Mouse (Mus musculus) forebrain, embryonic 16.5 days (tissue): ENCODE results near the gene Dok5. TPM values are rescaled to one million over a fixed set of nuclear protein-coding genes. Genes with fewer than 3 reads are reported as not detected.

ENCODE experiments used
- ATAC-seq: fragments of 200-750 bp; cut with Nextera tagmentation; 2 replicates; pipeline ENCODE4 v1.8.0; 2017; ENCODE audit warnings: mild to moderate bottlenecking, moderate library complexity
- H3K27ac ChIP-seq: fragments of 300-500 bp; sonication (generic); 2 replicates; pipeline ENCODE4 v1.5.1; 2014; ENCODE audit warnings: low read length, control low read depth
- H3K27me3 ChIP-seq: fragments of 300-500 bp; sonication (generic); replicated peaks from 2 replicates; pipeline ENCODE4 v1.6.1; 2014; ENCODE audit warnings: low read length; ENCODE audit not compliant: control insufficient read depth, insufficient read depth
- H3K36me3 ChIP-seq: fragments of 300-500 bp; sonication (generic); 2 replicates; pipeline ENCODE4 v1.6.1; 2014; ENCODE audit not compliant: control insufficient read depth, insufficient read depth
- H3K4me1 ChIP-seq: fragments of 300-500 bp; sonication (generic); replicated peaks from 2 replicates; pipeline ENCODE4 v1.6.1; 2014; ENCODE audit warnings: low read length; ENCODE audit not compliant: control insufficient read depth, insufficient read depth
- H3K4me2 ChIP-seq: fragments of 300-500 bp; sonication (generic); 2 replicates; pipeline ENCODE4 v1.6.1; 2014; ENCODE audit warnings: mild to moderate bottlenecking, low read length, control low read depth
- H3K4me3 ChIP-seq: fragments of 300-500 bp; sonication (generic); replicated peaks from 2 replicates; pipeline ENCODE4 v1.5.1; 2014; ENCODE audit warnings: mild to moderate bottlenecking, low read length, control low read depth
- H3K9ac ChIP-seq: fragments of 300-500 bp; sonication (generic); replicated peaks from 2 replicates; pipeline ENCODE4 v1.6.1; 2014; ENCODE audit warnings: low read depth, low read length, control low read depth
- H3K9me3 ChIP-seq: fragments of 300-500 bp; sonication (generic); 2 replicates; pipeline ENCODE4 v1.6.1; 2016; ENCODE audit warnings: low read length; ENCODE audit not compliant: control insufficient read depth
- WGBS: fragments of 180-500 bp; shearing (Covaris S2); extraction: QIAGEN DNeasy Blood & Tissue Kit; methylation state at CpG from one replicate; pipeline ENCODE4 v1.1.7; 2014; 5-methylcytosine and 5-hydroxymethylcytosine counted together
- polyA plus RNA-seq: library from polyadenylated mRNA; unstranded; fragments of >200 nt; fragmentation: Nextera tagmentation; extraction: Ambion mirVana; gene quantifications from 2 replicates; pipeline ENCODE4 v1.2.1, GENCODE M21; 2015

Gene Dok5
- polyA plus RNA-seq, 1 experiment from 2014 or later, result 96.5 TPM

GRCm38 (mm10) chr2:170802984-170803383, 71.4 kb downstream of the Dok5 start:
- no peak overlapping the region for H3K4me2 ChIP-seq
- 0 out of 2 replicates have a peak, but pooled peaks cover 4% of the 10 kb centered on the region for H3K9me3 ChIP-seq
- no peak overlapping the region for H3K4me3 ChIP-seq
- H3K36me3 ChIP-seq, result peaks cover 3% of the 10 kb centered on the region; the same call in 1 of the 2 replicates
- H3K4me1 ChIP-seq, result peaks cover 13% of the 10 kb centered on the region
- no peak overlapping the region for H3K9ac ChIP-seq
- ATAC-seq, result no peak
- no peaks in the 10 kb centered on the region for H3K27me3 ChIP-seq
- no peak overlapping the region for H3K27ac ChIP-seq
- 80% methylated on average over 6 of the region's 6 CpGs for WGBS

- peak; percentile 68 for ATAC-seq
- H3K27ac ChIP-seq, result peak overlapping the region; percentile 41
Observed at GRCm38 (mm10) chr2:170807555-170808258, 76.1 kb downstream of the Dok5 start.

GRCm38 (mm10) chr2:170808259-170808789, 76.7 kb downstream of the Dok5 start:
- H3K4me3 ChIP-seq, result no peak overlapping the region
- H3K27me3 ChIP-seq, result no peaks in the 10 kb centered on the region
- H3K4me1 ChIP-seq, result peaks cover 29% of the 10 kb centered on the region
- ATAC-seq, result peak; percentile 44
- 8% methylated on average over 10 of the region's 10 CpGs for WGBS
- no peak overlapping the region for H3K9ac ChIP-seq
- H3K9me3 ChIP-seq, result no peaks in the 10 kb centered on the region
- H3K36me3 ChIP-seq, result no peaks in the 10 kb centered on the region
- H3K27ac ChIP-seq, result peak overlapping the region; percentile 29; the same call in 1 of the 2 replicates
- no peak overlapping the region for H3K4me2 ChIP-seq

More at GRCm38 (mm10) chr2:170807555-170808258, 76.1 kb downstream of the Dok5 start:
- H3K4me1 ChIP-seq, result peaks cover 29% of the 10 kb centered on the region
- H3K4me3 ChIP-seq, result no peak overlapping the region
- H3K9me3 ChIP-seq, result no peaks in the 10 kb centered on the region
- H3K4me2 ChIP-seq, result peak overlapping the region; percentile 1; the same call in 1 of the 2 replicates
- no peak overlapping the region for H3K9ac ChIP-seq
- 28% methylated on average over 12 of the region's 12 CpGs for WGBS
- no peaks in the 10 kb centered on the region for H3K27me3 ChIP-seq
- no peaks in the 10 kb centered on the region for H3K36me3 ChIP-seq

GRCm38 (mm10) chr2:170811356-170811755, 79.7 kb downstream of the Dok5 start:
- Histone ChIP-seq H3K4me1 (peaks cover 31% of the 10 kb centered on the region), H3K27ac (peak overlapping the region; percentile 18; the same call in 1 of the 2 replicates), H3K4me2 (no peak overlapping the region), H3K4me3 (no peak overlapping the region), H3K36me3 (no peaks in the 10 kb centered on the region), H3K9me3 (no peaks in the 10 kb centered on the region), H3K9ac (no peak overlapping the region), H3K27me3 (no peaks in the 10 kb centered on the region)
- WGBS, result 64% methylated on average over 9 of the region's 9 CpGs
- 0 out of 2 replicates have a peak, but pooled peaks have one; percentile 56 for ATAC-seq

GRCm38 (mm10) chr2:170816302-170816701, 84.7 kb downstream of the Dok5 start:
- H3K9ac ChIP-seq, result no peak overlapping the region
- H3K27me3 ChIP-seq, result no peaks in the 10 kb centered on the region
- WGBS, result 51% methylated on average over 8 of the region's 8 CpGs

GRCm38 (mm10) chr2:170817112-170817703, 85.6 kb downstream of the Dok5 start:
- WGBS, result 71% methylated on average over 4 of the region's 4 CpGs
- H3K9ac ChIP-seq, result no peak overlapping the region

More at GRCm38 (mm10) chr2:170816302-170816701, 84.7 kb downstream of the Dok5 start:
- H3K4me2 ChIP-seq, result no peak overlapping the region
- no peak for ATAC-seq
- H3K27ac ChIP-seq, result no peak overlapping the region
- H3K4me3 ChIP-seq, result no peak overlapping the region
- peaks cover 7% of the 10 kb centered on the region for H3K9me3 ChIP-seq
- H3K36me3 ChIP-seq, result no peaks in the 10 kb centered on the region; the same call in 1 of the 2 replicates
- H3K4me1 ChIP-seq, result peaks cover 6% of the 10 kb centered on the region

GRCm38 (mm10) chr2:170826821-170827441, 95.3 kb downstream of the Dok5 start:
- Histone ChIP-seq H3K4me2 (no peak overlapping the region), H3K27ac (no peak overlapping the region)
- no peak for ATAC-seq

More at GRCm38 (mm10) chr2:170817112-170817703, 85.6 kb downstream of the Dok5 start:
- Histone ChIP-seq H3K36me3 (no peaks in the 10 kb centered on the region; the same call in 1 of the 2 replicates), H3K4me2 (no peak overlapping the region), H3K4me3 (no peak overlapping the region), H3K27ac (no peak overlapping the region), H3K27me3 (no peaks in the 10 kb centered on the region), H3K4me1 (peaks cover 3% of the 10 kb centered on the region; the same call in 1 of the 2 replicates), H3K9me3 (peaks cover 7% of the 10 kb centered on the region)
- no peak for ATAC-seq

GRCm38 (mm10) chr2:170828757-170829156, 97.2 kb downstream of the Dok5 start:
- no peaks in the 10 kb centered on the region for H3K9me3 ChIP-seq
- whole genome bisulfite sequencing, result 31% methylated on average over 7 of the region's 7 CpGs
- H3K27me3 ChIP-seq, result no peaks in the 10 kb centered on the region
- H3K4me1 ChIP-seq, result peaks cover 17% of the 10 kb centered on the region
- no peak overlapping the region for H3K9ac ChIP-seq
- H3K36me3 ChIP-seq, result no peaks in the 10 kb centered on the region
- peak; percentile 41; the same call in 1 of the 2 replicates for ATAC-seq
- H3K27ac ChIP-seq, result peak overlapping the region; percentile 34
- no peak overlapping the region for H3K4me3 ChIP-seq
- no peak overlapping the region for H3K4me2 ChIP-seq

More at GRCm38 (mm10) chr2:170826821-170827441, 95.3 kb downstream of the Dok5 start:
- Histone ChIP-seq H3K27me3 (no peaks in the 10 kb centered on the region), H3K9me3 (no peaks in the 10 kb centered on the region), H3K36me3 (no peaks in the 10 kb centered on the region), H3K4me3 (no peak overlapping the region), H3K9ac (no peak overlapping the region), H3K4me1 (peaks cover 15% of the 10 kb centered on the region)
- 72% methylated on average over 17 of the region's 17 CpGs for WGBS

GRCm38 (mm10) chr2:170829191-170829611, 97.6 kb downstream of the Dok5 start:
- Histone ChIP-seq H3K4me2 (no peak overlapping the region), H3K4me1 (peaks cover 17% of the 10 kb centered on the region), H3K36me3 (no peaks in the 10 kb centered on the region), H3K27ac (peak overlapping the region; percentile 51), H3K27me3 (no peaks in the 10 kb centered on the region), H3K9me3 (no peaks in the 10 kb centered on the region), H3K4me3 (no peak overlapping the region), H3K9ac (no peak overlapping the region)
- WGBS, result 73% methylated on average over 6 of the region's 6 CpGs
- peak; percentile 39; the same call in 1 of the 2 replicates for ATAC-seq
